Mouse (Mus musculus) CD4-positive helper T cell, adult 2 months (primary cell): ENCODE data around the gene H2-Oa.

ENCODE experiments used
- DNase-seq: peaks from one replicate; pipeline ENCODE4 v3.0.0-alpha.2; 2012; ENCODE audit warnings: low read depth, missing footprints, low spot score

The H2-Oa gene

DNA sequence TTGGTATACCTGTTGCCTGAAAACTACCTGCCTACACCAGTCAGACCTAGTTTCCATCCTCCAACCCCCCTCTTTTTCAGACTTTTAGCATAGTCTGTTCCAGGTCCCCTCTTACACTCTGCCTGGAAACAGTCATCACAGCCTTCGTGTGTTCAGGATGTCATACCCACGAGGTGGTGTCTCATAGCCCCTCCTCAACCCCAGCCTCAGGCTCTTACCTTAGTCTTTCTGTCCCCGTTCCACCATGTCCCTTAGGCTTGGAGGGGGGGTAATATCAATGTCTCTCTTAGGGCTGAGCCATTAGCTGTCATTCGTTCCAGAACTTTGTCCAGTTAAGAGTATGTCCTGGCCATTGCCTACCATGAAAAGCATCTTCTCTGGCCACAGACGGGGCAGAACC, 9.0 kb downstream of the H2-Oa start:
- no peak for DNase-seq

DNA sequence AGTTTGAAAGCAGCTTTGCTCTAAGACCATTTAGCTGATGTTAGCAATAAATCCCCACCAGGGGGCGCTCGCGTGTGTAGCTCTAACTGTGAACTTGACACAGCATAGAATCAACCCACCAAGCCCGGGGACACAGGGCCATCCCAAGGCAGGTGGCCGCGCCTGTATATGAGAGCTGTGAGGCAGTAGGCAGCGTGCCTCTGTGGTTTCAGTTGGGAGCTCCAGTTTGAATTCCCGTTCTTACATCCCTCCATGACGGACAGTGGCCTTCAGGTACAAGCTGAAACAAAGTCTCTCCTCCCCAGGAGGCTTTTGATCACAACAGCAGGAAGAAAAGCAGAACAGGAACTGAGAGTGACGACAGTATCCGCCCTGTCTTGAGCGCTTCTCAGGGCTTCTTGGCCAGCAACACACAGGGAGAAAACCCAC, 9.5 kb downstream of the H2-Oa start:
- peak; percentile 93 for DNase-seq

DNA sequence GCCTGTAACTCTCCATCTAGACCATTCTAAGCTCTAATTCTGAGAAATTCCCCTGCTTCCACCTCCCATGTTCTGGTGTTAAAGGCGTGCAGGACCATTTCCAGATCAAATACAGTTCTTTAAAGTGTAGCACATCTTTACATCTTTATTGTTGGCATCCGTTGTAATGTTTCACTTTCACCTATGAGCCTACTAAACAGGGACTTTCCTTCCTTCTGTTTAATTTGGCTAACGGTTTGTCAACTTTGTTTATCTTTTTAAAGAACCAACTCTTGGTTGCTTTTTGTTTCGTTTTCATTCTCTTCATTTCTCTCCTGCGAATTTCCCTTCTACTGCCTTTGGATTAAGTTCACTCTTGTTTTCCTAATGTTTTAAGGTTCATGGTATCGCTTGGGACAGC, 10.7 kb downstream of the H2-Oa start:
- peak; percentile 83 for DNase-seq

DNA sequence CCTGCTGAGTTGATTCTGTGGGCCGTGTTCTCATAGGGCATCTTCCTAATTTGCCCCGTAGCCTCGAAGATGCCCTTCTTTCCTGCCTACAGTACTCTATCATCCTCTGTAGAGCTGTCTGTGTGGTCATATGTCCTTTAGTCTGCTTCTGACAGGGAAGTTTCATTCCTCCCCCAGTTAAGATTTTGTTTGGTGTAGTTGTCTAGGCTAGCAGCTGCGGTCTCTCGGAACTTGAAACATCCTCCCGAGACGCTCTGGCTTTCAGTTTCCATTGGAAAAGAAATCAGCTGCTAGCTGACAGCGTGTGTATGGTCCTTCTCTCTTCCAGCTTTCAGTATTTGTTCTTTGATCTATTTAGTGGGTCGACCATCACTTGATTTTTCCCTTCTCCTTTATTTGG, 12.7 kb downstream of the H2-Oa start:
- DNase-seq: peak; percentile 67

DNA sequence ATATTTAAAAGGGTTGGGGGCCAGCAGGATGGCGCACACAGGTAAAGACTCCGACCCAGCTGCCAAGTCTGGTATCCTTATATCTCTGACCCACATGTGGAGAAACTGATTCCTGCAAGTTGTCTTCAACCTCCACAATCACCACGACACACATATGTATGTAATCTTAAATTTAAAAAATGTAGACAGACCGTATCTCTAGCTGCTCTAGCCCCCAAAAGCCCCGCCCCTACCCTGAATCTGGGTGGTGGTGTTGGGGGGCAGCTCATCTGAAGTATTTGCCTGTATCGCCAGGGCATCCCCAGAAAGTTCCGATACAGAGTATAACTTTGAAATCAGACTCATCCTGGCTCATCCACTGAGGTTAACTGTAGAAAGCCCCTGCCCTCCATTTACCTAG, 14.4 kb downstream of the H2-Oa start:
- DNase-seq: no peak

DNA sequence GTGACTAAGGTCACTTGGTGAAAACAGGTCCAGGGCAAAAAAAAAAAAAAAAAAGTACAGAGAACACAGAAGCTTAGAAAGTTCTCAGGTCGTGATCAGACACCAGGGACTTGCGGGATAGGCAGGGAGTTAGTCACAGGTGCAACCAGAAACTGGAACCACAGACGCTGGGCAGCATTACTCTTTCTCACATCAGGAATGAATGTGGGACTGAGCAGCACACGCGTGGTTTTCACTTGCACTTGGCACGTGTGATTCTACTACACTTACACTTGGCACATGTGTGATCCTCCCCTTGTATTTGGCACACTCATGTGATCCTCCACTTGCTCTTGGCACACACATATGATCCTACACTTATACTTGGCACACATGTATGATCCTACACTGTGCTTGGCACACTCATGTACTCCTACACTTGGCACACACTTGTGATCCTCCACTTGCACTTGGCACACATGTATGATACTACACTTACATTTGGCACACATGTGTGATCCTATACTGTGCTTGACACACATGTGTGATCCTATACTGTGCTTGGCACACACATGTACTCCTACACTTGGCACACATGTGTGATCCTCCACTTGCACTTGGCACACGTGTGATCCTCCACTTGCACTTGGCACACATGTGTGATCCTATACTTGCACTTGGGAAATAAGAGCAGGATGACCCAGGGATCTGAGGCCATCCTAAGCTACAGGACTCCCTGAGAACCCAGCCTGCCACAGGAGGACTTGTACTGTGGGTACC, 15.1 kb downstream of the H2-Oa start:
- DNase-seq: peak; percentile 33

DNA sequence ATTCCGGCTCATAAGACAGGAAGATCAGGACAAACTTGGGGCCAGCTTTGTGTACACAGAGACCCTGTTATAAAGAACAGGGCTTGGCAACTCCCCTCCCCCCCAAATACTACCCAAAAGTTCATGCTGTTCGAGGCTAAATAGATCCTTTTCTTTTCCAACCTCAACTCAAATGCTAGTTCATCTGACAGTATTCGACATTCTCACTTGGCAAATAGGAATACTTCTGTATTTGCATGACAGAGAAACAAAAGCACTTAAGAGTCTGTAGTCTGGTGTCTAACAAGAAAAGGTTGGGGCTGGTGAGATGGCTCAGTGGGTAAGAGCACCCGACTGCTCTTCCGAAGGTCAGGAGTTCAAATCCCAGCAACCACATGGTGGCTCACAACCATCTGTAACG, 16.3 kb downstream of the H2-Oa start:
- peak; percentile 10 for DNase-seq

DNA sequence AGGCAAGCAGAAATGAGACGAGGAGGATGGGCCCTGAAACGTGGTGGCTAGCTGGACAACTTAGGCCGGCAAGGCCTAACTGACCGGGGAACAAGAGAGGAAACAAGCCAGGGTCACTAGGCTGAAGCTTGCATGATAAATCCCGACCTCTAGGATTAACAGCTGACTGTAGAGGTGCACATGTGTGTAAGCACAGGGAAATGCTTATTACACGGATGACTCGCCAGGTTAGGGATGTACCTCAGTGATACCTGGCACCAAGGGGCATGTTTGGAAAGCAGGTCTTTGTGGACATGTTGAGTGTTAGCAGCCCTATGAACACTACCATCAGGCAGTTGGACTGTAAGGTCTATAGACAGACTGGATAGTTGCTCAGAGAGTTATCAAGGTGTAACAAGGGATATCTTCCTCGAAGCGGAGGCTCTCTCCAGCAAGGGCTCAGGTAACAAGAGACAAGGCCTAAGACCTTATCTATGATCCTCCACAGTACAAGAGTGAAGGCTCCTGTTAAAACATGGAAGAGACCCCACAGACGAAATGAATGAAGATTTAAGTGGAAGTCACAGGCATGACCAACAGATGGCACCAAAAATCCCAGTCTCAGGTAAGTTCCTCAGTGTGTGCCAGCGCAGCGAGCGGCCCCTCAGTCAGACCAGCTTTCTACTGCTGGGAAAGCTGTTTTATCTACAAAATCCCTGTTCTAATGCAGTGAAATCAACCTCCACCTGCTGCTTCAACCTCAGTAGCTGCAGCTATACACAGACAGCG, 17.1 kb downstream of the H2-Oa start:
- peak; percentile 61 for DNase-seq

DNA sequence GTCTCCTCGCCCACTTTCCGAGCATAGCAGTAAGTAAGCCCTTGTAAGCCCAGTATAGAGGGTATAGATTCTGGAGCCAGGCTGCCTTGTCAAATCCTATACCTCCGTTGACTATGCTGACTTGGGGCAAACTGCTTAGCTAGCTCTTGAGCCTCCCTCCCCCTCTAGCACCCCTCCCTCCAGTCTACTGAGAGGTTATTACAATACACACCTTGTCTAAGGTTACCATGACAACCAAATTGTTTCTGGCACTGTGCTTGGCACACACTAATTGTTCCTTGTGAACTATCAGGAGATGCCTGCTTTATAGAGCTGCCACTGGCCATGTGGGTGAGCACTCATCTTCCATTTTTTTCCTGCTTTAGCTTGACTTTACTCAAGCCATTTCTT, 17.7 kb downstream of the H2-Oa start:
- DNase-seq: peak; percentile 59

DNA sequence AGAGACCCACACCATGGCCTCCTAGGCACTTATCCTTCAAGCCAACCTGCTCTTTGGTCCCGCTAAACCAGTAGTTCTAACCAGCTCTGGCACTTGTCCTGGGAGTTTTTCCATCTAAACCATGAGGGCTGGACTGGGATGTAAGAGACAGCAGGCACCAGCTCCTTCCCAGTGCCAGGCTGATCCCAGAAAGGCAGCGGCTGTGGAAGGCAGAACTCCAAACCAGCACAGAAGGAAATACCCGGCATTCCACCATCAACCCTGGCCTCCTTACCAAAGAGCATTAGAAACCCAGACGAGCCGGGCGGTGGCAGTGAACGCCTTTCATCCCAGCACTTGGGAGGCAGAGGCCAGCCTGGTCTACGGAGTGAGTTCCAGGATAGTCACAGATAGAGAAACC, 18.2 kb downstream of the H2-Oa start:
- DNase-seq: no peak

DNA sequence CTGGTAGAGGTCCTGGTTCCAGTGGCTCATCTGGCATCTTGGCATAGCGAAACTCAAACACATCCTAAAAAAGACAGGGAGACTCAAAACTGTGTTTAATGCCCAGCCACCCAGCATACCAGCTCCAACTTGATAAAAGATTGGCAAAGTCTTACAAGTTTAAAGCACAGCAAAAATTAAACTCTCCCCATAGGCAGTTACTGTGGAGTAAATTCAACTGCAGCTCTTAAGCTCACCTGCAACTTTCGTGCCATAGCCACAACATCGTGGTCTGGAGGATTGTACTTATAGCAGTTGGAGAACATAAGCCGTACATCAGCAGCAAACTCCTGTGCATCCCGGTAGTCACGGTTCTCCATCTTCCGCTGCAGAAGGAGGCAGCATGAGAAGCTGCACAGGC, 22.0 kb downstream of the H2-Oa start:
- no peak for DNase-seq

DNA sequence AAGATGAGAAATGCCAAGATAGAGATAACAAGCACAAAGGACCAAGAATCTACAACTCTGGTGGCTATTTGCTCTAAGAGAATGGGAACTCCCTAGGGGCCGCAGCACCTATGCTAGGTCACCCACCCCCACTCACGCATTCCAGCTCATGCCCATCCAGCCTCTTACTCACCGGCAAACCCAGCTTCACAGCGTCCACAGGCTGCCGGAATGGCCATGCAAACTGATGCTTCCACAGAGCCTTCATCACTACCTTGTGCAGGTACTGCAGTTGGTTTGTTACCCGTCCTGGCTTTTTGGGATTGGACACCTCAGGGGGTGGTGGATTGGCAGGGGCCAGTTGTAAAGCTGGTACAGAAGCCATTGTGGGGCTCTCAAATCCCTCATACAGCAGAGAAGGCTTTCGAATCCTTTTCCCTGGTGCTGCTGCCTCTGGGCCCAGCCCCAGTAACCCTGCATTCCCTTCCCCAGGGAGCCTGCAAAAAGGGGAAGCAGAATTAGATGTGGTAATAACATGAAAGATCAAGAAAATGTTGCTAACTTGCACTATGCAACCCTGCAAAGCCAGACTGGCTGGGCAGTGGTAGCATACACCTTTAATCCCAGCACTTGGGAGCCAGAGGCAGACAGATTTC, 24.7 kb downstream of the H2-Oa start:
- DNase-seq: peak; percentile 20

DNA sequence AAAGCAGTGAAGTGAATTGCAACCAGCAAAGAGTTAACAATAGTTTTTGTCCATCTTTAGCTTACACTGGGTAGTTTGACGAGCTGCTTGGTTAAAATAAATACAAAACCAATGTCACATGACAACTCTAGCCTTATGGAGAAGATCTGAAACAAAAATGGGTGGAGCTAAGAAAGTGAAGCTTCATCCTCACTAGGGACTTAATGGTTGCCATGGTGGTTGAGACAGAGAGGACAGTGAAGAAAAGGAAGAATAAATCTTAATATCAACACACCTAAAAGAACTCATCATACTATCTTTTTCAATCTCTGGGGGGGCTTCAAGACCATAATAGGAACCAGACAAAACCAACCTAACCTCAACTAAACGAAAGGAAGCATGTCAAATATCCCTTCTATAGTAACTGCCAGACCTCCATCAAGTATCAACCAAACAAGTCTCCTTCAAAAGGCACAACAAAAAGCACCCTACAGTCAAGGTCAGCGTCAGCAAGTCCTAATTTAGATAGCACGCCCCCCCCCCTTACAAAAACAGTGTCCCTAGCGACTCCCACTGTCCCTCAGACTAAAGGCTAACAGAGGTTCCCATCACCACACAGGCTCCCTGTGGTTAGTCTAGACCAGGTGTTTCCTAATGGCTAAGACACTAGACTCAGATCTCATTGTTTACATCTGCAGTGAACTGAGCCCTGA, 25.4 kb downstream of the H2-Oa start:
- peak; percentile 69 for DNase-seq

DNA sequence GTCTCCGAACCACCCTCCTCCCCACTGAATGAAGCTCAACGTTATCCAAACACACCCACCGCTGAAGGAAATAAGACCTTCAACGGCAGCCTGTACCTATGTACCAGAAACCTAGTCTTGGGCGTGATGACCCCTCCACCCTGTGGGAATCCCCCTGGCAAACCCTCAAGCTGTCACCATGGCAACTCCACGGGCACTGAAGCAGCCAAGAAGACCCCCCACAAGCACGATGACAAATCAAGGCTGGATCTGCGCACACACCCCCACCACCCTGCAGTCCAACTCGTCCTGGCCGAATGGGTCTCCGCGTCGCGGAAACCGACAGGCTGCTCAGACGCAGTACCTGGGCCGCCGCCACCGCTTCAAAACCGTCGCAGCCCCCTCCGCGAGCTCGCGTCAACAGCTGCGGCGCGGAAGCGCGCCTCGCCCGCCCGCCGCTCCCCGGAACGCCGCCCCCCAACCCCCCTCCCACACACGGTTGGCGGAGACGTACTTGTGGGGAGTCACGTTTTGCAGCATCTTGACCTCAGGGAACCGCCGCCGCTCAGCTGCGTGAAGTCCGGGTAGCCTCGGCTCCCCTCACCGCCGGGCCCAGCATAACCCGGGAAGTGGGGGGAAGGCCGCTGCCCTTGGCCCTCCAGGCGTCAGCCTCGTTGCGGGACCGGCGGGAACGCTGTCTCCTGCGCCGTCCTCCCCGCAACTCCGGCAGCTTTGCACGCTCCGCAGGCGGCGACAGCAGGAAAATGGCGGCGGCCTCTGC, 26.2 kb downstream of the H2-Oa start:
- DNase-seq: peak; percentile 69

DNA sequence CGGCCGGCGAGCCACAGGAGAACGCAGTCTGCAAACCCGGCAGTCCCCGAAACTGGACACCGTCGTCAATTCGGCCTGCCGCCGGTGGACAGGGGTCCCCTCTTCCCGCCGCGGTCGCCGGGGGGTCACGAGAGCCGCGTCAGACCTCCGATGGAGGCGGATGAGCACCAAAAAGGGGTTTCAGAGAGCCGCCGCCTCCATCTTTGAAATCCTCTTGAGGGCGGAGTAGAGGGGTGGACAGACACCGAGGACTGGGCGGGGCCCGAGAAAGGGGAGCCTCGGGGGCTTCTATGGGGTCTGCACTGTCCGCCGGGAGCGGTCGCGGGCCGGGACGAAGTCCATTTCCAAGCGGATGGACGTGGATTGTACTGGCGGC, 26.7 kb downstream of the H2-Oa start:
- DNase-seq: no peak

DNA sequence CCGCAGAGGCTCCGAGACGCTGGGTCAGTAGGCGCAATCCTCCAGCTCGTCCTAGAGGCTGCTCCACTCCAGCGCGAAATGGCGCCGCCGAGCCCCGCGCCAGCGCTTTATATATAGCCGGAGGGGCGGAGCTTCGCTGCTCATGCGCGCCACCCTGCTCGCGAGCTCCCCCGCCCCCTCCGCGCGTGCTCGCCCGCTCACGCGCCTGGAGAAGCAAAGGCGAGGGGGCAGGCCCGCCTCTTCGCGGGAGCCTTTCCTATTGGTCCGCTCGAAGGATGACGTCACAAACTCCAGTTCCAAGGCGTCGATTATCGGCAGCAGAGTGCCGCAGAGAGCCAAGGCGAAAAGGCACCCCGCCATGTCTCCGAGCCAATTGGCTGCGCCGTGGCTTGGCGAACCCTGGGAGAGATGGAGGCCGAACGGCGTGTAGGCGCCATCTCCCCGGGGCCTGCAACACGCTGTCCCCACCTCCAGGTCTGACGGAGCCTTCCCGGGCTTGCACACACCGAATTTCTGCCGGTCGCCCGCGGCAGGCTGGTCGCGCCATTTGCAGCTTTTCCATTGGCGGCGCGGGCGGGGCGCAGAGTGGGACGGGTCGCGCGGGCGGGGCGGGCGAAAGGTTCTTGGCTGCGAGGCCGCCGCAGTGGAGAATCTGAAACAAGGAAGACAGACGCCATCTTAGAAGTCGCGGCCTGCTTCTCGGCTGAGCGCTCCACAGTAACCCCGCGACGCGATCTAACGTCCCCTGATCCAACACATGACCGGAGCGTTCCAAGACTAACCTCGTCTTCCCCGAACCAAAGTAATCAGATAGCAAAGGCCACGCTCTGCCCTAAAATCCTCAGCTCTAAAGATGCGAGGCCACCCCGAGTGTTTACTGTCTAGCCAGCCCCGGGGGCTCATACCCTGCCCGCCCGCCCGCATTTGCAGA, 27.4 kb downstream of the H2-Oa start, which contains the start of gene H2-DMa:
Gene H2-DMa (plus strand): TSS at position 293 of the 931 bp plus-strand sequence.
- no peak for DNase-seq

DNA sequence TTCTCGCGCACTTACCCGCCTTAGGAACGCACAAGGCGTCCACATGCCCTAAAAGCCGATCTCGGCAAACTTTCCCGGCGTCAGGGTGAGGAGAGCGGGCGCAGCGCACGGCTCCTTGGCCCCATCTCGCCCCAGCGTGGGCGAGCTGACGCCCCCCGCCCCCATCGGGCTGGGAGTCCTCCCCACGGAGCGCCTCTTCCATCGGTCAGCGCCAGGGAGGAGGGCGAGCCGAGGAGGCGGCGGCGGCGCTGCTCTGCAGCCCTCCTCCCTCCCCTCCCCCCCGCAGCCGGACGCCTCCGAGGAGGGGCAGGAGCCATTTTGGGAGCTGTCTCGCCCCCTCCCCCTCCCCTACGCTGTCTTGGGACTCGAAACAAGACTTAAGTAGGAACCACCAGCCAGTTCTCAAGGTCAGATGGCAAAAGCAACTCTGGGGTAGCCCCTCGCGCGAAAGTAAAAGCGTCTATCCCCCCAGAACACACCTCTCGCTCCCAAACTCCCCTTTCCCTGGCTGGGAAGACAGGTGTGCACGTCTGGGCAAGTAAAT, 28.1 kb downstream of the H2-Oa start:
- peak; percentile 88 for DNase-seq

DNA sequence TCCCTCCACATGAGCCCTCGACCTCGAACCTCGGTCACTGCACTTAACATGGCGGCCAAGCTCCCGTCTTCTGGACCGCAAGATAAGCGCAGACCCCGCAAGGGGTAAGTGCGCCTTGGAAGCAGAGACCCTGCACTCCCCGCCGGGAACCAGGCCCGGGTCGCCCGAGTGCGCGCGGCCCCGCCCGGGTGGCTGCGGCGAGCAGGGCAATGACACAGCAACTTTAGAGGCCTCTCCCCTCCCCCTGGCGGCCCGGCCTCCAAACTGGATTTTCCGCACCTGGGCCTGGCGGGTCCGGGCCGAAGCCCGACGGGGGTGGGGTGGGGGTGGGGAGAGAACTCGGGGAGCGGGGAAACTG, 28.7 kb downstream of the H2-Oa start:
- peak; percentile 87 for DNase-seq

DNA sequence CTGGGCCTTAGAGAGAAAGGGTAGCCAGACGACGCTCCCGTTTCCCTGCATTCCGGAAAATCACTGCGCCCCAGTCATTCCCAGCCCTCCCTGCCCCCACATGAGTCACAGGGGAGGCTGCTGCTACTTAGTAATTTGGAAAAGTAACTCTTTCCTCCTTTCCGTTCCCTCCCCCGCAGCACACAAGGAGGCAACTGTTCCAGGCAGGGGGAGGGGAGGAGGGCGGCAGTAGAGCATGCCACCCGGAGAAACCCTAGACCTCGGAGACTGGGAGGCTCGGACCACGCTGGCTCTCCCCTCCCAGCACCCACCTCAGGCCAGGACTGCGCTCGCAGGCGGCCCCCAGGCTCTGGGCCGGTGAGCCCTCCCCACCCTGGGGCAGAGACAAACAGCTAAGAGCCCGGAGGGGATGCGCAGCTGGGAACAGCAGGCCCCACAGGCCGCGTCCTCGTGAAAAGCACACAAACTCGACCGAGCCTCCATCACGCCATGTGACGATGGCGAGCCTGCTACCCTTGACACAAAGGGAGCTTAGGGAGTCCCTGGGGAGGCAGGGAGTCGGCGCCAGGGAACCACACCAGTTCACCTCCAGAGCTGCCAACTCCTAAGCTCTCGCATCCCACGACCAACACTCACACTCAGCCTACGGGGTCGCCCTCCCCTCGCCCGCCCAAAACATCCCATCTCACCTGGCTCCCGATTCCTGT, 29.2 kb downstream of the H2-Oa start:
- peak; percentile 79 for DNase-seq

DNA sequence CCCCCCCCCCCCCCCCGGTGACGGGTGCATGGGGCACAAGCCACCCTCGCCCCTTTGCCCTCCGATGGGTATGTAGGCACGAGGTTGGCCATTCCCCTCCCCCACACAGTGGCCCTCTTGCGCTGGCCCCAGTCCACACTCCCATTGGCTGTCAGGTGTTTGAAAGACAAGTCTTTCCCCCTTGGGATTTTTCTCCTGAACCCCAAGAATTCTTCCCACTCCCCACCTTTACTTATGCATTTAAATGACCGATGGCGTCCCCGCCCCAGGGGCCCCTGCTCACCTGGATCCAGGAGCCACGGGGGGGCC, 29.7 kb downstream of the H2-Oa start:
- DNase-seq: no peak
